Mouse (Mus musculus): Measurements from ENCODE around the gene Shank3. TPM values are rescaled to one million over a fixed set of nuclear protein-coding genes. Genes with fewer than 3 reads are reported as not detected.

Shank3 gene
- total and polyA plus RNA-seq, 3 experiments = 31.0 to 52.2 (median 44.3) TPM

GRCm38 (mm10) chr15:89478622-89479021 is 20.8 kb upstream of the Shank3 start:
- H3K4me3 ChIP-seq = no peak overlapping the region
- TF ChIP-seq EP300 (IDR thresholded peaks at IDR 0.05; ENCODE audit: insufficient read depth, low read depth, low read length) (no peak), CTCF (IDR thresholded peaks at IDR 0.05) (no peak), POLR2A (IDR thresholded peaks at IDR 0.05; ENCODE audit: insufficient read depth, low read depth, low read length) (no peak)
- H3K36me3 ChIP-seq (ENCODE audit: control insufficient read depth, insufficient read depth, low read length) = no peaks in the 10 kb centered on the region
- no peak overlapping the region; the same call in 1 of the 2 replicates for H3K27ac ChIP-seq
- no peak overlapping the region for H3K9ac ChIP-seq (ENCODE audit: low read depth, low read length)
- WGBS = 73% methylated on average over 3 of the region's 3 CpGs
- no peaks in the 10 kb centered on the region for H3K27me3 ChIP-seq (ENCODE audit: control insufficient read depth, insufficient read depth, low read length)
- peaks cover 13% of the 10 kb centered on the region for H3K4me1 ChIP-seq (ENCODE audit: control insufficient read depth, insufficient read depth, low read length)
- DNase-seq = no peak
- intact Hi-C loops (cut with DNase I) = loop anchor here (10.0 kb wide), 1 partner anchor 614 kb away; the partner anchor contains the start of gene Pim3
- H3K79me2 ChIP-seq (replicated peaks; ENCODE audit: control insufficient read depth, insufficient read depth, low read length) = no peaks in the 10 kb centered on the region

GRCm38 (mm10) chr15:89480584-89480983 is 18.8 kb upstream of the Shank3 start:
- H3K4me3 ChIP-seq = no peak overlapping the region
- H3K79me2 ChIP-seq (replicated peaks; ENCODE audit: control insufficient read depth, insufficient read depth, low read length) = no peaks in the 10 kb centered on the region
- H3K9ac ChIP-seq (ENCODE audit: low read depth, low read length) = no peak overlapping the region
- TF ChIP-seq EP300 (IDR thresholded peaks at IDR 0.05; ENCODE audit: insufficient read depth, low read depth, low read length) = peak; percentile 95
- peak; percentile 46; the same call in 1 of the 2 replicates for TF ChIP-seq POLR2A (IDR thresholded peaks at IDR 0.05; ENCODE audit: insufficient read depth, low read depth, low read length)
- no peak for TF ChIP-seq CTCF (IDR thresholded peaks at IDR 0.05)
- H3K27ac ChIP-seq = peak overlapping the region; percentile 79
- H3K4me1 ChIP-seq (ENCODE audit: control insufficient read depth, insufficient read depth, low read length) = peaks cover 10% of the 10 kb centered on the region
- WGBS = 3% methylated on average over 8 of the region's 8 CpGs
- H3K27me3 ChIP-seq (ENCODE audit: control insufficient read depth, insufficient read depth, low read length) = no peaks in the 10 kb centered on the region
- H3K36me3 ChIP-seq (ENCODE audit: control insufficient read depth, insufficient read depth, low read length) = no peaks in the 10 kb centered on the region
- intact Hi-C loops (cut with DNase I) = loop anchor here (1.0 kb wide), 1 partner anchor 17 kb away; no protein-coding TSS in a partner anchor
- peak; percentile 83 to 88 for DNase-seq

DNA sequence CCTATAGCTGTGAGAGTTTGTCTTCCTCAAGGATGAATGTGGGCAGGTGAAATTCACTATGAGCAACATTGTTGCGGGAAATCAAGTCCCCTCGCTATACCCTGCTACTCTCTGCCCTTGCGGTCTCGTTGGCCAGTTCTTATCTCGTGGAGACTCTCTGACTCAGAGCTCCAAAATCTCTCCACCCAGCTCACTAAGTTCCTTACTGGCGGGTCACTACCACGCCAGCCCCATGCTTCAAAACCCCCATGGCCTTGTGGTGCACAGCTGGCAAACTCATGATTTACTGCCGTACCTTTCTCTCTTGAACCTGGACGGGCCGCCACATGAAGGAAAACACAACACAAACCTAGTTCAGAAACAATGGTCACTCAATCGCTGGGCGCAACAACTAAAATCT is 11.2 kb upstream of the Shank3 start:
- no peak for TF ChIP-seq EP300 (IDR thresholded peaks at IDR 0.05; ENCODE audit: insufficient read depth, low read depth, low read length)
- 59% methylated on average over 12 of the region's 12 CpGs for WGBS
- H3K27ac ChIP-seq = peak overlapping the region; percentile 32
- H3K9ac ChIP-seq (ENCODE audit: low read depth, low read length) = no peak overlapping the region
- H3K36me3 ChIP-seq (ENCODE audit: control insufficient read depth, insufficient read depth, low read length) = no peaks in the 10 kb centered on the region
- DNase-seq = no peak
- H3K27me3 ChIP-seq (ENCODE audit: control insufficient read depth, insufficient read depth, low read length) = no peaks in the 10 kb centered on the region
- H3K4me3 ChIP-seq = no peak overlapping the region
- peaks cover 9% of the 10 kb centered on the region for H3K4me1 ChIP-seq (ENCODE audit: control insufficient read depth, insufficient read depth, low read length)
- no peaks in the 10 kb centered on the region for H3K79me2 ChIP-seq (replicated peaks; ENCODE audit: control insufficient read depth, insufficient read depth, low read length)
- intact Hi-C loops (cut with DNase I) = no loop called here

- DNase-seq = no peak
- intact Hi-C loops (cut with DNase I) = no loop called here
- Histone ChIP-seq H3K36me3 (ENCODE audit: control insufficient read depth, insufficient read depth, low read length) (no peaks in the 10 kb centered on the region), H3K4me1 (ENCODE audit: control insufficient read depth, insufficient read depth, low read length) (peaks cover 8% of the 10 kb centered on the region), H3K79me2 (replicated peaks; ENCODE audit: control insufficient read depth, insufficient read depth, low read length) (no peaks in the 10 kb centered on the region), H3K27ac (peak overlapping the region; percentile 32), H3K4me3 (no peak overlapping the region), H3K27me3 (ENCODE audit: control insufficient read depth, insufficient read depth, low read length) (no peaks in the 10 kb centered on the region), H3K9ac (ENCODE audit: low read depth, low read length) (no peak overlapping the region)
- no peak for TF ChIP-seq EP300 (IDR thresholded peaks at IDR 0.05; ENCODE audit: insufficient read depth, low read depth, low read length)
- TF ChIP-seq CTCF (IDR thresholded peaks at IDR 0.05) = no peak
- TF ChIP-seq POLR2A (IDR thresholded peaks at IDR 0.05; ENCODE audit: insufficient read depth, low read depth, low read length) = no peak
- WGBS = 28% methylated on average over 14 of the region's 14 CpGs
Measured at GRCm38 (mm10) chr15:89488611-89489117, 10.8 kb upstream of the Shank3 start.

- TF ChIP-seq POLR2A (IDR thresholded peaks at IDR 0.05; ENCODE audit: insufficient read depth, low read depth, low read length) (no peak), EP300 (IDR thresholded peaks at IDR 0.05; ENCODE audit: insufficient read depth, low read depth, low read length) (no peak), CTCF (IDR thresholded peaks at IDR 0.05) (peak; percentile 67)
- Histone ChIP-seq H3K4me3 (no peak overlapping the region), H3K79me2 (replicated peaks; ENCODE audit: control insufficient read depth, insufficient read depth, low read length) (no peaks in the 10 kb centered on the region), H3K27ac (no peak overlapping the region; the same call in 1 of the 2 replicates), H3K9ac (ENCODE audit: low read depth, low read length) (no peak overlapping the region), H3K36me3 (ENCODE audit: control insufficient read depth, insufficient read depth, low read length) (no peaks in the 10 kb centered on the region), H3K4me1 (ENCODE audit: control insufficient read depth, insufficient read depth, low read length) (peaks cover 11% of the 10 kb centered on the region), H3K27me3 (ENCODE audit: control insufficient read depth, insufficient read depth, low read length) (peaks cover 3% of the 10 kb centered on the region; the same call in 1 of the 2 replicates)
- intact Hi-C loops (cut with DNase I) = no loop called here
- no peak for DNase-seq
- 79% methylated on average over 4 of the region's 4 CpGs for WGBS
Measured at GRCm38 (mm10) chr15:89494970-89495369, 4.5 kb upstream of the Shank3 start.

- H3K4me3 ChIP-seq = no peak overlapping the region
- intact Hi-C loops (cut with DNase I) = loop anchor here (2.0 kb wide), 1 partner anchor 19 kb away; the partner anchor contains the start of gene Arsa
- no peaks in the 10 kb centered on the region for H3K36me3 ChIP-seq (ENCODE audit: control insufficient read depth, insufficient read depth, low read length)
- no peak for DNase-seq
- peaks cover 13% of the 10 kb centered on the region for H3K4me1 ChIP-seq (ENCODE audit: control insufficient read depth, insufficient read depth, low read length)
- peak overlapping the region; percentile 83 for H3K27ac ChIP-seq
- WGBS = 53% methylated on average over 4 of the region's 4 CpGs
- peak overlapping the region; percentile 16; the same call in 1 of the 2 replicates for H3K9ac ChIP-seq (ENCODE audit: low read depth, low read length)
- peaks cover 3% of the 10 kb centered on the region; the same call in 1 of the 2 replicates for H3K27me3 ChIP-seq (ENCODE audit: control insufficient read depth, insufficient read depth, low read length)
- peaks cover 2% of the 10 kb centered on the region; the same call in 1 of the 2 replicates for H3K79me2 ChIP-seq (replicated peaks; ENCODE audit: control insufficient read depth, insufficient read depth, low read length)
- TF ChIP-seq POLR2A (IDR thresholded peaks at IDR 0.05; ENCODE audit: insufficient read depth, low read depth, low read length) (no peak), CTCF (IDR thresholded peaks at IDR 0.05) (no peak), EP300 (IDR thresholded peaks at IDR 0.05; ENCODE audit: insufficient read depth, low read depth, low read length) (no peak)
Measured at GRCm38 (mm10) chr15:89496131-89496530, 3.3 kb upstream of the Shank3 start.
